Mouse (Mus musculus): Measurements from ENCODE around the gene D030056L22Rik.

D030056L22Rik gene

GRCm38 (mm10) chr19:18735901-18736300 lies 22.9 kb downstream of the D030056L22Rik start:
- DNase-seq (ENCODE audit: low spot score): no peak

GRCm38 (mm10) chr19:18739146-18739545 lies 26.2 kb downstream of the D030056L22Rik start:
- no peak for DNase-seq (ENCODE audit: low spot score)

GRCm38 (mm10) chr19:18743946-18744345 lies 31.0 kb downstream of the D030056L22Rik start:
- DNase-seq (ENCODE audit: low spot score): no peak

GRCm38 (mm10) chr19:18746576-18747340 lies 33.8 kb downstream of the D030056L22Rik start:
- DNase-seq (ENCODE audit: low spot score): peak; percentile 27

- no peak for DNase-seq (ENCODE audit: low spot score)
Measured at GRCm38 (mm10) chr19:18747379-18747778, 34.4 kb downstream of the D030056L22Rik start.

- DNase-seq (ENCODE audit: low spot score): no peak
Measured at GRCm38 (mm10) chr19:18749598-18750339, 36.8 kb downstream of the D030056L22Rik start, which contains the start of gene Trpm6. TSS of gene Trpm6 (plus strand) at chr19:18749983.

- no peak for DNase-seq (ENCODE audit: low spot score)
Measured at GRCm38 (mm10) chr19:18757191-18757590, 44.2 kb downstream of the D030056L22Rik start.

GRCm38 (mm10) chr19:18757706-18758105 lies 44.7 kb downstream of the D030056L22Rik start:
- DNase-seq (ENCODE audit: low spot score): no peak

GRCm38 (mm10) chr19:18758269-18758668 lies 45.3 kb downstream of the D030056L22Rik start:
- no peak for DNase-seq (ENCODE audit: low spot score)

- DNase-seq (ENCODE audit: low spot score): no peak
Measured at GRCm38 (mm10) chr19:18758916-18759315, 45.9 kb downstream of the D030056L22Rik start.

- no peak for DNase-seq (ENCODE audit: low spot score)
Measured at GRCm38 (mm10) chr19:18766399-18766798, 53.4 kb downstream of the D030056L22Rik start.
